Mouse (Mus musculus) liver, embryonic 13.5 days (tissue): ENCODE results near the gene Cnst. TPM values are rescaled to one million over a fixed set of nuclear protein-coding genes. Genes with fewer than 3 reads are reported as not detected.
A peak's percentile ranks its signal among the peaks of the same experiment; 100 is the strongest.
"Not testable (repeated sequence)": the region's sequence is repeated elsewhere in the genome, so short reads cannot be mapped to it uniquely, and the experiment has no call there.

Source experiments
- ATAC-seq: fragments of 200-750 bp; cut with Nextera tagmentation; 2 replicates; pipeline ENCODE4 v1.8.0; 2017; ENCODE audit warnings: low read depth, mild to moderate bottlenecking, moderate number of reproducible peaks, moderate library complexity
- DNase-seq: peaks from one replicate; pipeline ENCODE4 v3.0.0; 2022
- H3K27ac ChIP-seq: fragments of 300-500 bp; sonication (generic); 2 replicates; pipeline ENCODE4 v1.5.1; 2015; ENCODE audit warnings: moderate library complexity, mild to moderate bottlenecking, inconsistent platforms
- H3K27me3 ChIP-seq: fragments of 300-500 bp; sonication (generic); 2 replicates; pipeline ENCODE4 v1.6.1; 2015; ENCODE audit warnings: mild to moderate bottlenecking, inconsistent platforms
- H3K36me3 ChIP-seq: fragments of 300-500 bp; sonication (generic); 2 replicates; pipeline ENCODE4 v1.6.1; 2015; ENCODE audit warnings: mild to moderate bottlenecking, inconsistent platforms
- H3K4me1 ChIP-seq: fragments of 300-500 bp; sonication (generic); replicated peaks from 2 replicates; pipeline ENCODE4 v1.6.1; 2015; ENCODE audit warnings: inconsistent platforms
- H3K4me2 ChIP-seq: fragments of 300-500 bp; sonication (generic); 2 replicates; pipeline ENCODE4 v1.6.1; 2015; ENCODE audit warnings: inconsistent platforms, mild to moderate bottlenecking, moderate library complexity
- H3K4me3 ChIP-seq: fragments of 300-500 bp; sonication (generic); replicated peaks from 2 replicates; pipeline ENCODE4 v1.5.1; 2015; ENCODE audit warnings: mild to moderate bottlenecking, inconsistent platforms
- H3K9ac ChIP-seq: fragments of 300-500 bp; sonication (generic); 2 replicates; pipeline ENCODE4 v1.6.1; 2015; ENCODE audit warnings: mild to moderate bottlenecking, inconsistent platforms
- H3K9me3 ChIP-seq: fragments of 300-500 bp; sonication (generic); replicated peaks from 2 replicates; pipeline ENCODE4 v1.6.1; 2016; ENCODE audit warnings: inconsistent platforms
- WGBS: fragments of 180-500 bp; shearing (Covaris S2); methylation state at CpG from one replicate; pipeline ENCODE4 v1.1.7; 2015; ENCODE audit not compliant: insufficient replicate concordance; 5-methylcytosine and 5-hydroxymethylcytosine counted together
- polyA plus RNA-seq: library from polyadenylated mRNA; unstranded; fragments of >200 nt; fragmentation: Nextera tagmentation; extraction: Ambion mirVana; gene quantifications from 2 replicates; pipeline ENCODE4 v1.2.1, GENCODE M21; 2015

Gene Cnst
- polyA plus RNA-seq, 1 experiment from 2014 or later = 10.7 TPM

DNA sequence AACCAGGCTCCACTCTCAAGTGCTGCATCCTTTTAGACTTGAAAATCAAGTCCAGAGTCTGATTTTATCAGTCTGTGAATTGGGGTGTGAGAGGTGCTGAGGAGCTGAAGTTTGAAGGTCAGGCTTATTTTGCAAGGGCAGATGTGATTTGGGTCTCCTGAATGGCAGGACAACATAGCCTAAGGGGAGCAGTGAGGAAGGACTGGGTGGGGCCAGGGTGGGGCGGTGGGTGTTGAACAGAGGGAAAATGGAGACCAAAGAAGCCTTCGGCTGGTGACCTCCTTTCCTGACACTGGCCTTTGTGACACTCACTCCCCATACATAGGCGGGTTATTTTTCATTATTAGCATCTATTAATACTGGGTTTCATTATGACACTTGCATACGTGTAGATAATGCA lies 81.7 kb downstream of the Cnst start:
- no peaks in the 10 kb centered on the region for H3K9me3 ChIP-seq
- H3K4me1 ChIP-seq = peaks cover 16% of the 10 kb centered on the region
- no peak overlapping the region for H3K4me3 ChIP-seq
- 72% methylated on average over 4 of the region's 4 CpGs for whole genome bisulfite sequencing
- peaks cover 30% of the 10 kb centered on the region for H3K36me3 ChIP-seq
- H3K4me2 ChIP-seq = peak overlapping the region; percentile 38
- H3K9ac ChIP-seq = no peak overlapping the region
- ATAC-seq (no peak), DNase-seq (no peak)
- H3K27ac ChIP-seq = no peak overlapping the region
- H3K27me3 ChIP-seq = no peaks in the 10 kb centered on the region

DNA sequence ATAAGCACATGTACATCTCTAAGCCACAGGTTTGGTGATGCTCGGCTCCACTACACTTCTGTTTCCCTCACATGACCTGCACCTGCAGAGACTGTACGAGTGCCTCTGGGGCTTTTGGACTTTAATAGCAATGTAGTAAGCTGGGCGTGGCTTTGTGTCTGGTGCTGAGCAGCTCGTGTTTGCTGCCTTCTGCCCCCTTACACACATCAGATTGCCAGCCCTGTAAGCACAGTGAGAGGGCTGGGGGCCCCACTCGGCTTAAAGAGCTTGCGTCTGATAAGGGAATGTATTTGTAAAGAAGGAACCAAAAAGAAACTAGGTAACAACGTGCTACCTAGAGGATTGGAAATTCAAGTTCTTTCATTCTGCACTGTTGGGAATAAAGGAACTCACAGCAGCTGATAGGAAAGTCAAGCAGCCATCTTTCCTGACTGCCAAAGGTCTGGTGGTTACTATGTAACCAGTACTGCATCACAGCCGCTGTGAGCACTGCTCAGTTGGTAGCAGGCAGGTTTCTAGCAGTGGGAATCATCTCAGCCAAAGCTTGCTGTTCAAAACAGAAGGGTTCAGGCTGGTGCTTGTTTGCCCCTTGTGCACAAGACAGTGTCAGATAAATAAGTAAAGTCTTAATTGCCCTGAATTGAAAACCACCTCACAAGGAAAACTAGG lies 82.4 kb downstream of the Cnst start:
- WGBS = 20% methylated on average over 8 of the region's 8 CpGs
- ATAC-seq (peak; percentile 75), DNase-seq (peak; percentile 34)
- Histone ChIP-seq H3K27me3 (no peaks in the 10 kb centered on the region), H3K4me3 (0 out of 2 replicates have a peak overlapping the region, but pooled peaks have one; percentile 1), H3K9me3 (no peaks in the 10 kb centered on the region), H3K4me2 (peak overlapping the region; percentile 38), H3K9ac (no peak overlapping the region), H3K4me1 (peaks cover 16% of the 10 kb centered on the region), H3K27ac (peak overlapping the region; percentile 26), H3K36me3 (peaks cover 24% of the 10 kb centered on the region)

DNA sequence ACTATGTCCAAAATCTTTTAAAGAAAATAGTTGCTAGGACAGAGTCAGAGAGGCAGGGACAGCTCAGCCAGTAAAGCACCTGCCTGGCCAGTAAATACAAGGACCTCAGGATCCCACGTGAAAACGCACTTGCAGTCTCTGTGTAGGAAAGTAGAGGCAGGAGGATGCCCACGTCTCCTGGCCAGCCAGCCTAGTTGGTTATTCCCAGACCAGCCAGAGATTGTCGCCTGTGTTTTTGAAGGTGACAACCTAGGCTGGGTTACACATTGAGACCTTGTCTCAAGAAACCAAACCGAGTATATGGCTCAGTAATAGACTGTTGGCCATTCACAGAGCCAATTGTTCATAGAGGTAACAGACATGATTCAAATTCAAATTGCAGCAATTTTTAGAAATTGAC lies 83.1 kb downstream of the Cnst start:
- Histone ChIP-seq H3K4me3 (no peak overlapping the region), H3K4me1 (peaks cover 16% of the 10 kb centered on the region), H3K4me2 (no peak overlapping the region), H3K9ac (no peak overlapping the region), H3K27me3 (no peaks in the 10 kb centered on the region), H3K27ac (no peak overlapping the region), H3K9me3 (no peaks in the 10 kb centered on the region), H3K36me3 (peaks cover 21% of the 10 kb centered on the region)
- WGBS = 73% methylated on average over 5 of the region's 5 CpGs
- ATAC-seq (no peak), DNase-seq (no peak)

DNA sequence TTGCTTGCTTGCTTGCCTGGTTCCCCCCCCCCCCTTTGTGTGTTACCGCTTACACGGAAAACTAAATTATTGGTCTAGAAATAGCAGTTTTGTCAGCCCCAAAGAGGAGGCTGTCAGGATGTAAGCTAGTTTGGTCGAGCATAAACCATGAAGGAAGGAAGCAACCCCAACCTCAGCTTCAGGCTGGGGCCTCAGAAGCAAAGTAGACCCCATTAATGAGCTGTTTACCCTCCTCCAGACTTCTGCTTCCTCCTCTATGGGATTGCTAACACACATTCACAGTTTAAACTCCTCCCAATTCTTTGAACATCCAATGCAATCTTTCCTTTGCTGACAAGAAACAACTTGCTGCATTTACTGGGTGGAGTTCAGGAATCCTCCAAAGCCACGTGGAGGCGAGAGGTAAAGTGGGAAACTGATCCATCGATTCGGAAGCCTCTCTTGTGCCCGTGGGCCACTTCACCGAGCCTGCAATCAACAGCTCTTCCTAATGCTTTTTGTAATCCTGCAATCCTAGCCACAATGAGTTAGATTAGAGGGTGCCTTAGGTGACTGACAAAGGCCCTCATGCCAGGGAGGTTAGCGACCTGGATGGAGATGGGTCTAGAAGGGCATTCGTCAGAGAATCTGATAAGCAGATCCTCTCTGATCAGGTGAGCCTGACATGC lies 86.7 kb downstream of the Cnst start:
- ATAC-seq = no peak

DNA sequence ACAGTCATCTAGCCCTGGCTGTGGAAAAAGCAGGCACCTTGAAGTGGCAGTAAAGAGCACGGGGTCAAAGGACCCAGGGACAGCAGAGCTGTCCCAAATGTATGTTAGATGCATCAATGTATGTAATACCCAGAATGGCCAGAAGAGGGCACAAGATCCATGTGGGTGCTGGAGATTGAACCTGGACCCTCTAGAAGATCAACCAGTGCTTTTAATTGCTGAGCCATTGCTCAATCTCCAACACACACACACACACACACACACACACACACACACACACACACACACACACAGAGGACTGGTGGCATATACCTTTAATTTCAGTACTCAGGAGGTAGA lies 87.2 kb downstream of the Cnst start:
- peak; percentile 34 for DNase-seq
- 0% methylated on average over 1 of the region's 1 CpGs for WGBS
- H3K4me3 ChIP-seq = no peak overlapping the region
- peaks cover 6% of the 10 kb centered on the region for H3K4me1 ChIP-seq
- H3K9ac ChIP-seq = no peak overlapping the region
- no peak overlapping the region for H3K27ac ChIP-seq
- H3K9me3 ChIP-seq = no peaks in the 10 kb centered on the region
- no peaks in the 10 kb centered on the region for H3K27me3 ChIP-seq
- no peak; the same call in 1 of the 2 replicates for ATAC-seq
- no peaks in the 10 kb centered on the region for H3K36me3 ChIP-seq
- no peak overlapping the region for H3K4me2 ChIP-seq

More for the DNA sequence above, 86.7 kb downstream of the Cnst start:
- Histone ChIP-seq H3K27ac (no peak overlapping the region), H3K9me3 (no peaks in the 10 kb centered on the region), H3K4me3 (no peak overlapping the region), H3K4me1 (peaks cover 11% of the 10 kb centered on the region), H3K27me3 (no peaks in the 10 kb centered on the region), H3K9ac (no peak overlapping the region), H3K4me2 (no peak overlapping the region), H3K36me3 (no peaks in the 10 kb centered on the region)
- WGBS = 74% methylated on average over 11 of the region's 11 CpGs
- no peak for DNase-seq

DNA sequence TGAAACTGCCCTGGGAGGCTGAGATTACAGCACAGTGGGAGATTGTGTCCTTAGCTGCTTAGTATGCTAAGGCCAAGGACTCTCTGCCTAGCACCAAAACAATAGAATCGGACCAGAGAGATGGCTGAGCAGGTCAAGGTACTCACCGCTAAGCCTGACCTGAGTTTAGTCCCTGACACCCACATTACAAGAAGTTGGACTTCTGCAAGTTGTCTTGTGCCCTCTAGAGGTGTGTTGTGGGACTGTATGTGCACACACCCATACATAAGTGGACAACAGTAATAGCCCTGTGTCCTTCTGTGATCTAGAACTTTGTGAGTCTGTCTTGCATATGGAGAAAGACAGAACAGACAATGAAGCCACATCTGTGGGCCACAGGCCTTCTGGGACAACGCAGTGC lies 88.0 kb downstream of the Cnst start:
- DNase-seq (no peak), ATAC-seq (no peak)
- Histone ChIP-seq H3K9ac (no peak overlapping the region), H3K27me3 (no peaks in the 10 kb centered on the region), H3K9me3 (no peaks in the 10 kb centered on the region), H3K27ac (no peak overlapping the region), H3K4me2 (no peak overlapping the region), H3K4me1 (no peaks in the 10 kb centered on the region), H3K4me3 (no peak overlapping the region), H3K36me3 (no peaks in the 10 kb centered on the region)
- 74% methylated on average over 3 of the region's 3 CpGs for WGBS

DNA sequence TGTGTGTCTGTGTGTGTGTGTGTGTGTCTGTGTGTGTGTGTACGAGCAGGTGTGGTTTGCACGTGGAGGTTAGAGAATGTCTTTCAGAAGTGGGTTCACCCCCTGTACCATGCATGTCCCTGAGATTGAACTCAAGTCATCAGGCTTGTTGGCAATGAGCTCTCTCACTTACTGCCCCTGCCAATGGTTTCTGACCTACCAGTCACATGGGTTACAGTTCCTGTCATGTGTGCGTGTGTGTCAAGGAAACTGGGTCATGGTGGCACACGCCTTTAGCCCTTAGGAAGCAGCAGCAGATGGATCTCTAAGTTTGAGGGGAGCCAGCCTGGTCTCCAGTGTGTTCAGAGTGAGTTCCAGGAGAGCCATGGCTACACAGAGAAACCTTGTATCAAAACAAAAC lies 96.6 kb downstream of the Cnst start:
- H3K9me3 ChIP-seq = no peaks in the 10 kb centered on the region
- H3K9ac ChIP-seq = no peak overlapping the region
- H3K4me3 ChIP-seq = no peak overlapping the region
- WGBS = 63% methylated on average over 4 of the region's 4 CpGs
- no peak for ATAC-seq
- no peak for DNase-seq
- H3K4me2 ChIP-seq = no peak overlapping the region
- H3K27ac ChIP-seq = no peak overlapping the region
- H3K36me3 ChIP-seq = no peaks in the 10 kb centered on the region
- H3K4me1 ChIP-seq = no peaks in the 10 kb centered on the region
- H3K27me3 ChIP-seq = peaks cover 13% of the 10 kb centered on the region; the same call in 1 of the 2 replicates

DNA sequence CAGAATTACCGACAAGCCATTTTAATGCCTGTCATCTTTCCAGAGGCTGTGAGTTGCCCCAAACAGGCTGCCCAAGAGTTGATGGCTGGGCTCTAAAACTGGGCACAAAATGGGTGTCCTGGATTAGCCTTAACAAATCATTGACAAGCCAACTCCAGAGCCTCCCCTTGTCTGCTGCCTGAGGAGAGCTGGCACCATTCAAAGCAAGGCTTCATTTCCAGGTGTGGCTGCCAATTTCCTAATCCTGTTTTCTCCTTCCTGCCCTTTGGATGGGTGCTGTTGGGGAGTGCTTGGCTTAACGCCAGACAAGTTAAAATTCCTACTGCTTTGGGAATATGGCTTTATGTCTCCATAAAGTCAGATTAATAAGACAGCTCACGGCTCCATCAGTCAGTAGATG lies 98.0 kb downstream of the Cnst start:
- Histone ChIP-seq H3K9me3 (no peaks in the 10 kb centered on the region), H3K4me2 (no peak overlapping the region), H3K27me3 (peaks cover 13% of the 10 kb centered on the region; the same call in 1 of the 2 replicates), H3K9ac (no peak overlapping the region), H3K4me1 (peaks cover 5% of the 10 kb centered on the region), H3K4me3 (no peak overlapping the region), H3K36me3 (no peaks in the 10 kb centered on the region), H3K27ac (no peak overlapping the region)
- DNase-seq (no peak), ATAC-seq (no peak)
- WGBS = 73% methylated on average over 3 of the region's 3 CpGs

DNA sequence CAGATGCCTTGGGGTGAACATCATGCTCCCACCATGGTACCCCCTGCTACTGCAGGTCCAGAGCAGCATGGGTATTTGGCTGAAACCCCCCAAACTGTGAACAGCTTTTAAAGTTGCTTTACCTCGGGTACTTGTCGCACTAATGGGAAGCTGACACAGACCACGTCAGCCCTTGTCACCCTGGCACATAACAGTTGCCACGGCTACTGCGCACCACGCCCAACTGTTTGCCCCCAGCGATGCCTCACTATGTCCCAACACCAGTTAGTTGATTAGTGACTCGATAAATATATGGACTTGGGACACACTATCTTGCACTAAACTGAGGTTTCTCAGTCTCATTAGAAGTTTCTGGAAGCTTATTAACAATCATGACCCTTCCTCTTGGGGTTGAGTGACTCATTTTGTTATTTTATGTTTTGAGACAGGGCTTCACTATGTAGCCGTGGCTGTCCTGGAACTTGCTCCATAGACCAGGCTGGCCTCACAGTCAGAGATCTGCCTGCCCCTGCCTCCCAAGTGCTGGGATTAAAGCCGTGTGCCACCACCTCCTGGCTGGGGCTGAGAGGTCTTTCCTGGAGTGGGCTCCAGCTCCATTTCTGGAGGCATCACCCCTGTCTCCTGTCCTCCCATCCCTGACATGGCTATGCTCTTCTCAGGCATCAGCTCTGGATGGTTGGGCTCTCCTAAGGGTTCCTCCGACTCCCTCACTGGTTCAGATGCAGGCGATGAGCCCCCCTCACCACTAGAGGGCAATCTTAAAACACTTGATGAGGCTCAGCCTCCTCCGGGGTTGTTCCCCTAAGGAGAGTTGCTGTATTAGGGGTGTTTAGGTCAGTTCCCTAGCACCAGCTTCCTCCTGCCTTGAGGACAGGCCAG lies 99.2 kb downstream of the Cnst start:
- Histone ChIP-seq H3K4me3 (no peak overlapping the region), H3K9me3 (no peaks in the 10 kb centered on the region), H3K27ac (no peak overlapping the region), H3K9ac (no peak overlapping the region), H3K27me3 (peaks cover 13% of the 10 kb centered on the region; the same call in 1 of the 2 replicates), H3K4me1 (peaks cover 17% of the 10 kb centered on the region), H3K36me3 (no peaks in the 10 kb centered on the region), H3K4me2 (peak overlapping the region; percentile 38)
- whole genome bisulfite sequencing = 41% methylated on average over 13 of the region's 13 CpGs
- peak; percentile 53 for DNase-seq
- ATAC-seq = 0 out of 2 replicates have a peak, but pooled peaks have one; percentile 38

DNA sequence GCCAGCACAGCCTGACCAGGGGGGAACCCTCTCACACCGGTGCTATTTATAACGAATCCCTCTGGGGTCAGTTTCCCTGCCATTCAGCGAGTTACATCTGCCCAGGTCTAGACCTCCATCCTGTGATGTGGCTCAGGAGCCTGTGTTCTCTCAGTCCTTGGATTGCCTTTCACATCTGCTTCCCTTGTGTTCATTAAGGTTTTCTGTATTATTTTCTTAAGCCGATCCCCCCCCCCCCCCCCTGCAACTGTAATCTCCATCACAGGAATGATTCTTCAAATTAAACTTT lies 99.8 kb downstream of the Cnst start:
- Histone ChIP-seq H3K4me1 (peaks cover 22% of the 10 kb centered on the region), H3K27me3 (peaks cover 13% of the 10 kb centered on the region; the same call in 1 of the 2 replicates), H3K4me3 (no peak overlapping the region), H3K9ac (no peak overlapping the region), H3K27ac (no peak overlapping the region), H3K9me3 (no peaks in the 10 kb centered on the region), H3K36me3 (no peaks in the 10 kb centered on the region), H3K4me2 (peak overlapping the region; percentile 38)
- WGBS = 12% methylated on average over 4 of the region's 4 CpGs
- no peak for ATAC-seq
- DNase-seq = no peak

DNA sequence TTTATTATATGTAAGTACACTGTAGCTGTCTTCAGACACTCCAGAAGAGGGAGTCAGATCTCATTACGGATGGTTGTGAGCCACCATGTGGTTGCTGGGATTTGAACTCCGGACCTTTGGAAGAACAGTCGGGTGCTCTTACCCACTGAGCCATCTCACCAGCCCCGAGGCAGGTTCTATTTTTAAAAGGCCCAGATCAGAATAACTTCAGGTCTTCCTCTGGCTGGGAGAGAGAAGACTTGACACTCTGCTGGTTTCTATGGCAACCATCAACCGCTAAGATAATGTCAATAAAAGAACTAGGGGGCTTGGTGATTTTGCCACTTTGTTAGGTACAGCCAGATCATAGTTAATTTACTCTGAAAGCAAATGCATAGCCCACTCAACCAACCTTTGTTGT lies 102.5 kb downstream of the Cnst start:
- not testable (repeated sequence) for H3K4me3 ChIP-seq, H3K36me3 ChIP-seq, H3K9me3 ChIP-seq, ATAC-seq, DNase-seq, H3K4me2 ChIP-seq, H3K27ac ChIP-seq, H3K9ac ChIP-seq
- peaks cover 13% of the 10 kb centered on the region; the same call in 1 of the 2 replicates for H3K27me3 ChIP-seq
- WGBS = 49% methylated on average over 4 of the region's 5 CpGs
- H3K4me1 ChIP-seq = peaks cover 25% of the 10 kb centered on the region
